ENCODE assay signal across 14 mouse cellular contexts in the genomic region with DNA sequence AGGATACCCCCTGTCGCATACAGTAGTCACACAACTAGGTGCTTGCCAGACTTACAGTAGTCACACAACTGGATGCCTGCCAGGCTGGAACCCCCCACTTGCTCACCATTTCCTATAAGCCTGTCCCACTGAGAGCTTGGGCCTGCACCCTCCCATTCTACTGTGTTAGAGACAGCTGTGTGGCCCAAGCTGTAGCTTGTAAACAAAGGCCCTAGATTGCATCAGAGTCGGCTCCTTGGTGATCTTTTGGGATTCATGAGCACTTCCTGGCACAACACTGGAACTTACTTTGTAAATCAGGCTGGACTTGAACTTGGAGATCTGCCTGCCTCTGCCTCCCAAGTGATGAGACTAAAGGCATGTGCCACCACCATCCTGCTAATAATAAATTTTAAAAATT.
"Had no signal": no experiment of that assay in that cellular context is flagged by ENCODE, and none has a peak within 500 bp of the region (broad histone marks: within the 10 kb centered on the region; RNA-seq: fewer than 3 reads in every experiment).

No protein-coding gene starts in this region.

- H3K27me3 ChIP-seq: liver, embryonic 12.5 days; midbrain, embryonic 12.5 days; neural tube, embryonic 12.5 days had no signal

- H3K4me3 ChIP-seq: liver, embryonic 12.5 days; midbrain, embryonic 10.5 days; midbrain, embryonic 12.5 days; neural tube, embryonic 12.5 days had no signal

- H3K4me1 ChIP-seq: liver, embryonic 12.5 days; midbrain, embryonic 12.5 days; neural tube, embryonic 12.5 days had no signal

- DNase-seq: lung, adult 18-20 months; lung, embryonic 14.5 days; midbrain, embryonic 14.5 days; right cerebral cortex, postnatal 14 days; right cerebral cortex, postnatal 4 days; spleen, adult 18-20 months; thymus, adult 18-20 months; thymus, postnatal 14 days; thymus, postnatal 36 days had no signal

- H3K27ac ChIP-seq: liver, embryonic 12.5 days; liver, embryonic 14.5 days; midbrain, embryonic 10.5 days; midbrain, embryonic 12.5 days; neural tube, embryonic 12.5 days had no signal

- H3K4me2 ChIP-seq: liver, embryonic 12.5 days; lung, embryonic 14.5 days; midbrain, embryonic 12.5 days; neural tube, embryonic 12.5 days had no signal

- H3K36me3 ChIP-seq: midbrain, embryonic 12.5 days; neural tube, embryonic 12.5 days had no signal

- H3K9ac ChIP-seq: liver, embryonic 12.5 days; liver, embryonic 14.5 days; lung, embryonic 14.5 days; midbrain, embryonic 12.5 days; neural tube, embryonic 12.5 days had no signal
